Mouse (Mus musculus) CH12.LX (cell line): ENCODE measurements around the gene Ptprcap.

Experiments
- BHLHE40 ChIP-seq: IDR thresholded peaks from 2 replicates; pipeline ENCODE4 v1.6.1; 2011; ENCODE audit warnings: mild to moderate bottlenecking, low read depth, low read length, improper control_type of control experiment
- CTCF ChIP-seq, 2 experiments: IDR thresholded peaks in 1 of 2; conservative IDR thresholded peaks in 1 of 2; 2 replicates each; pipeline ENCODE4 v1.5.1; 2011 to 2012; ENCODE audit warnings: low read depth in 2 of 2, low read length in 2 of 2, improper control_type of control experiment in 1 of 2, inconsistent platforms in 1 of 2, mild to moderate bottlenecking in 1 of 2, moderate library complexity in 1 of 2
- EP300 ChIP-seq: IDR thresholded peaks from 2 replicates; pipeline ENCODE4 v1.6.1; 2011; ENCODE audit warnings: low read length, improper control_type of control experiment
- HCFC1 ChIP-seq: IDR thresholded peaks from 2 replicates; pipeline ENCODE4 v1.6.1; 2012; ENCODE audit warnings: low read depth, mild to moderate bottlenecking, inconsistent platforms, low read length, improper control_type of control experiment
- MAFK ChIP-seq: IDR thresholded peaks from 2 replicates; pipeline ENCODE4 v1.6.1; 2011; ENCODE audit warnings: low read length, improper control_type of control experiment; ENCODE audit not compliant: insufficient replicate concordance
- MAX ChIP-seq: IDR thresholded peaks from 2 replicates; pipeline ENCODE4 v1.6.1; 2011; ENCODE audit warnings: low read length, improper control_type of control experiment
- MEF2A ChIP-seq: IDR thresholded peaks from 2 replicates; pipeline ENCODE4 v1.6.1; 2014; ENCODE audit warnings: low read depth, mild to moderate bottlenecking, inconsistent platforms, low read length, improper control_type of control experiment, borderline replicate concordance
- NRF1 ChIP-seq: IDR thresholded peaks from 2 replicates; pipeline ENCODE4 v1.6.1; 2014; ENCODE audit warnings: low read depth, mild to moderate bottlenecking, inconsistent platforms, low read length, improper control_type of control experiment, moderate library complexity
- POLR2A ChIP-seq: IDR thresholded peaks from 2 replicates; pipeline ENCODE4 v1.6.1; 2011; ENCODE audit warnings: low read depth, mild to moderate bottlenecking, improper control_type of control experiment, low read length
- POLR2AphosphoS2 ChIP-seq: IDR thresholded peaks from 2 replicates; pipeline ENCODE4 v1.6.1; 2011; ENCODE audit warnings: low read depth, low read length, improper control_type of control experiment
- ZC3H11A ChIP-seq: IDR thresholded peaks from 2 replicates; pipeline ENCODE4 v1.6.1; 2012; ENCODE audit warnings: low read depth, mild to moderate bottlenecking, inconsistent platforms, low read length, improper control_type of control experiment
- ZMIZ1 ChIP-seq: IDR thresholded peaks from 2 replicates; pipeline ENCODE4 v1.6.1; 2012; ENCODE audit warnings: low read depth, mild to moderate bottlenecking, inconsistent platforms, low read length, improper control_type of control experiment

DNA sequence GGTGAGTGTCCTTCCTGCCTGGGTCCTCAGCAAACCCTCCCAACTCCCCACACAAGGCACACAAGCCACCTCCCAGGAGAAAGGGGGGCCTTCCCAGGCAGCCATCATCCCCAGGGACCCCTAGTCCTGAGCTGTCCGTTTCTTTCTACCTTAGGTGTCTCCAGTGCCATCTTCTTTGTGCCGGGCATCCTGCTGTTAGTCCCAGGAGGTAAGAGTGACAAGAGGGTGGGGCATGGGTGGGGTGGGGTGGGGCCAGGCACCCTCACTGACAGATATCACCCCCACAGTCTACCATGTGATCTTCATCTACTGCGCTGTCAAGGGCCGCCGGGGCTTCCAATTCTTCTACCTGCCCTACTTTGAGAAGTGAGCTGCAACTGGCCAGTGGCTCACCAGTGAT is 22.3 kb upstream of the Ptprcap start:
- no peak for TF ChIP-seq POLR2A
- TF ChIP-seq NRF1 = no peak
- no peak for TF ChIP-seq EP300
- no peak for TF ChIP-seq MAFK
- TF ChIP-seq ZMIZ1 = no peak
- no peak for TF ChIP-seq POLR2AphosphoS2
- no peak for TF ChIP-seq MAX
- TF ChIP-seq MEF2A = no peak
- TF ChIP-seq HCFC1 = no peak
- no peak for TF ChIP-seq ZC3H11A
- TF ChIP-seq BHLHE40 = no peak
- no peak for TF ChIP-seq CTCF (conservative IDR thresholded peaks at IDR 0.05 in 1 of 2, IDR thresholded peaks at IDR 0.05 in 1 of 2; ENCODE audit: low read depth in 2 of 2, low read length in 2 of 2)
